Mouse (Mus musculus): Measurements from ENCODE around the gene Nudt8. TPM values are rescaled to one million over a fixed set of nuclear protein-coding genes. Genes with fewer than 3 reads are reported as not detected.

Nudt8 gene
- total and polyA plus RNA-seq, 2 experiments from 2014 or later, result 25.9 to 29.1 TPM

- H3K4me1 ChIP-seq (ENCODE audit: insufficient read depth, low read length), result peaks cover 5% of the 10 kb centered on the region; the same call in 1 of the 2 replicates
- WGBS, result 12% methylated on average over 8 of the region's 8 CpGs
- no peaks in the 10 kb centered on the region for H3K27me3 ChIP-seq (ENCODE audit: insufficient read depth, low read length)
- H3K36me3 ChIP-seq (ENCODE audit: insufficient read depth, low read length), result no peaks in the 10 kb centered on the region
- no peak for ATAC-seq
- no peak overlapping the region for H3K9ac ChIP-seq (replicated peaks; ENCODE audit: low read length)
- no peak overlapping the region for H3K4me2 ChIP-seq (ENCODE audit: low read depth, low read length)
- no peak for TF ChIP-seq CTCF (IDR thresholded peaks at IDR 0.05; ENCODE audit: low read depth)
- H3K9me3 ChIP-seq (ENCODE audit: low read length), result no peaks in the 10 kb centered on the region
- DNase-seq (ENCODE audit: low spot score), result no peak
- no peak overlapping the region; the same call in 1 of the 2 replicates for H3K27ac ChIP-seq
- no peak overlapping the region for H3K4me3 ChIP-seq (ENCODE audit: low read length)
Measured at GRCm38 (mm10) chr19:3985261-3985681, 15.1 kb upstream of the Nudt8 start.

GRCm38 (mm10) chr19:3986334-3986733, 14.0 kb upstream of the Nudt8 start, which contains the start of gene Acy3:
Gene Acy3 (plus strand): TSS chr19:3986570.
- DNase-seq (ENCODE audit: low spot score) (peak; percentile 34), ATAC-seq (no peak)
- Histone ChIP-seq H3K4me2 (ENCODE audit: low read depth, low read length) (no peak within 1 kb of the TSS), H3K4me1 (ENCODE audit: insufficient read depth, low read length) (0 out of 2 replicates have a peak, but pooled peaks cover 5% of the 10 kb centered on the region), H3K27me3 (ENCODE audit: insufficient read depth, low read length) (no peaks in the 10 kb centered on the region), H3K36me3 (ENCODE audit: insufficient read depth, low read length) (no peaks in the 10 kb centered on the region), H3K27ac (no peak within 1 kb of the TSS), H3K4me3 (ENCODE audit: low read length) (no peak within 1 kb of the TSS), H3K9ac (replicated peaks; ENCODE audit: low read length) (no peak within 1 kb of the TSS), H3K9me3 (ENCODE audit: low read length) (no peaks in the 10 kb centered on the region)
- TF ChIP-seq CTCF (IDR thresholded peaks at IDR 0.05; ENCODE audit: low read depth), result no peak
- WGBS, result 21% methylated on average over 8 of the region's 8 CpGs

- Histone ChIP-seq H3K4me1 (ENCODE audit: insufficient read depth, low read length) (0 out of 2 replicates have a peak, but pooled peaks cover 5% of the 10 kb centered on the region), H3K4me3 (ENCODE audit: low read length) (no peak overlapping the region), H3K9me3 (ENCODE audit: low read length) (no peaks in the 10 kb centered on the region), H3K27ac (no peak overlapping the region), H3K36me3 (ENCODE audit: insufficient read depth, low read length) (no peaks in the 10 kb centered on the region), H3K4me2 (ENCODE audit: low read depth, low read length) (no peak overlapping the region), H3K27me3 (ENCODE audit: insufficient read depth, low read length) (no peaks in the 10 kb centered on the region), H3K9ac (replicated peaks; ENCODE audit: low read length) (no peak overlapping the region)
- WGBS, result 93% methylated on average over 14 of the region's 14 CpGs
- TF ChIP-seq CTCF (IDR thresholded peaks at IDR 0.05; ENCODE audit: low read depth), result no peak
- ATAC-seq, result no peak
- no peak for DNase-seq (ENCODE audit: low spot score)
Measured at GRCm38 (mm10) chr19:3988066-3988465, 12.3 kb upstream of the Nudt8 start.

- H3K9ac ChIP-seq (replicated peaks; ENCODE audit: low read length), result no peak overlapping the region
- no peak overlapping the region for H3K4me2 ChIP-seq (ENCODE audit: low read depth, low read length)
- DNase-seq (ENCODE audit: low spot score) (no peak), ATAC-seq (no peak)
- TF ChIP-seq CTCF (IDR thresholded peaks at IDR 0.05; ENCODE audit: low read depth), result peak; percentile 34; the same call in 1 of the 2 replicates
- H3K4me3 ChIP-seq (ENCODE audit: low read length), result no peak overlapping the region
- H3K4me1 ChIP-seq (ENCODE audit: insufficient read depth, low read length), result 0 out of 2 replicates have a peak, but pooled peaks cover 4% of the 10 kb centered on the region
- no peaks in the 10 kb centered on the region for H3K9me3 ChIP-seq (ENCODE audit: low read length)
- no peaks in the 10 kb centered on the region for H3K27me3 ChIP-seq (ENCODE audit: insufficient read depth, low read length)
- 92% methylated on average over 4 of the region's 4 CpGs for WGBS
- no peaks in the 10 kb centered on the region for H3K36me3 ChIP-seq (ENCODE audit: insufficient read depth, low read length)
- H3K27ac ChIP-seq, result no peak overlapping the region
Measured at GRCm38 (mm10) chr19:3988750-3989149, 11.6 kb upstream of the Nudt8 start.

GRCm38 (mm10) chr19:3990804-3991203, 9.6 kb upstream of the Nudt8 start:
- H3K36me3 ChIP-seq (ENCODE audit: insufficient read depth, low read length), result no peaks in the 10 kb centered on the region
- no peaks in the 10 kb centered on the region for H3K27me3 ChIP-seq (ENCODE audit: insufficient read depth, low read length)
- no peaks in the 10 kb centered on the region for H3K4me1 ChIP-seq (ENCODE audit: insufficient read depth, low read length)
- no peak overlapping the region for H3K4me3 ChIP-seq (ENCODE audit: low read length)
- WGBS, result 52% methylated on average over 6 of the region's 6 CpGs
- ATAC-seq (no peak), DNase-seq (ENCODE audit: low spot score) (no peak)
- no peak overlapping the region for H3K27ac ChIP-seq
- no peak for TF ChIP-seq CTCF (IDR thresholded peaks at IDR 0.05; ENCODE audit: low read depth)
- H3K4me2 ChIP-seq (ENCODE audit: low read depth, low read length), result no peak overlapping the region
- H3K9me3 ChIP-seq (ENCODE audit: low read length), result no peaks in the 10 kb centered on the region
- H3K9ac ChIP-seq (replicated peaks; ENCODE audit: low read length), result no peak overlapping the region

GRCm38 (mm10) chr19:3991562-3991961, 8.8 kb upstream of the Nudt8 start:
- no peak overlapping the region for H3K9ac ChIP-seq (replicated peaks; ENCODE audit: low read length)
- H3K4me1 ChIP-seq (ENCODE audit: insufficient read depth, low read length), result no peaks in the 10 kb centered on the region
- no peaks in the 10 kb centered on the region for H3K9me3 ChIP-seq (ENCODE audit: low read length)
- no peaks in the 10 kb centered on the region for H3K27me3 ChIP-seq (ENCODE audit: insufficient read depth, low read length)
- no peak overlapping the region for H3K27ac ChIP-seq
- no peak for TF ChIP-seq CTCF (IDR thresholded peaks at IDR 0.05; ENCODE audit: low read depth)
- no peak overlapping the region for H3K4me2 ChIP-seq (ENCODE audit: low read depth, low read length)
- H3K4me3 ChIP-seq (ENCODE audit: low read length), result no peak overlapping the region
- WGBS, result 90% methylated on average over 3 of the region's 3 CpGs
- DNase-seq (ENCODE audit: low spot score) (no peak), ATAC-seq (no peak)
- no peaks in the 10 kb centered on the region for H3K36me3 ChIP-seq (ENCODE audit: insufficient read depth, low read length)

- Histone ChIP-seq H3K4me3 (ENCODE audit: low read length) (no peak overlapping the region), H3K4me2 (ENCODE audit: low read depth, low read length) (no peak overlapping the region), H3K36me3 (ENCODE audit: insufficient read depth, low read length) (no peaks in the 10 kb centered on the region), H3K9me3 (ENCODE audit: low read length) (no peaks in the 10 kb centered on the region), H3K9ac (replicated peaks; ENCODE audit: low read length) (no peak overlapping the region), H3K4me1 (ENCODE audit: insufficient read depth, low read length) (no peaks in the 10 kb centered on the region), H3K27me3 (ENCODE audit: insufficient read depth, low read length) (no peaks in the 10 kb centered on the region), H3K27ac (no peak overlapping the region)
- DNase-seq (ENCODE audit: low spot score) (no peak), ATAC-seq (no peak)
- WGBS, result 93% methylated on average over 3 of the region's 3 CpGs
- TF ChIP-seq CTCF (IDR thresholded peaks at IDR 0.05; ENCODE audit: low read depth), result no peak
Measured at GRCm38 (mm10) chr19:3991966-3992365, 8.4 kb upstream of the Nudt8 start.
